Mouse (Mus musculus): ENCODE results near the gene Pex5. TPM values are rescaled to one million over a fixed set of nuclear protein-coding genes. Genes with fewer than 3 reads are reported as not detected.
A peak's percentile ranks its signal among the peaks of the same experiment; 100 is the strongest.

Pex5 gene
- 92.2 and 92.5 TPM in 2 replicates for polyA plus RNA-seq (2015; fragmentation: Nextera tagmentation; extraction: Ambion mirVana)

- Histone ChIP-seq H3K4me1 (replicated peaks; ENCODE audit: control insufficient read depth, insufficient read depth, low read length) (peaks cover 13% of the 10 kb centered on the region), H3K9ac (replicated peaks; ENCODE audit: low read depth, low read length) (peak within 1 kb of the TSS; percentile 78), H3K4me2 (ENCODE audit: low read length) (peak within 1 kb of the TSS; percentile 75), H3K27ac (ENCODE audit: low read length) (peak within 1 kb of the TSS; percentile 65), H3K27me3 (replicated peaks; ENCODE audit: control insufficient read depth, insufficient read depth, low read length) (no peaks in the 10 kb centered on the region), H3K9me3 (ENCODE audit: control insufficient read depth, low read length) (no peaks in the 10 kb centered on the region), H3K4me3 (replicated peaks; ENCODE audit: low read length) (peak within 1 kb of the TSS; percentile 69), H3K36me3 (ENCODE audit: control insufficient read depth, insufficient read depth) (peaks cover 5% of the 10 kb centered on the region; the same call in 1 of the 2 replicates)
- 0% methylated on average over 22 of the region's 36 CpGs for WGBS
- peak; percentile 98 for ATAC-seq
Measured at GRCm38 (mm10) chr6:124414927-124415325, at the start of gene Pex5. TSS of gene Pex5 (minus strand) at chr6:124415067.

GRCm38 (mm10) chr6:124463881-124464291 lies 49.0 kb upstream of the Pex5 start:
- Histone ChIP-seq H3K9me3 (ENCODE audit: control insufficient read depth, low read length) (no peaks in the 10 kb centered on the region), H3K9ac (replicated peaks; ENCODE audit: low read depth, low read length) (peak overlapping the region; percentile 79), H3K4me2 (ENCODE audit: low read length) (peak overlapping the region; percentile 86), H3K27me3 (replicated peaks; ENCODE audit: control insufficient read depth, insufficient read depth, low read length) (no peaks in the 10 kb centered on the region), H3K27ac (ENCODE audit: low read length) (peak overlapping the region; percentile 72; the same call in 1 of the 2 replicates), H3K4me3 (replicated peaks; ENCODE audit: low read length) (peak overlapping the region; percentile 62), H3K4me1 (replicated peaks; ENCODE audit: control insufficient read depth, insufficient read depth, low read length) (peaks cover 11% of the 10 kb centered on the region), H3K36me3 (ENCODE audit: control insufficient read depth, insufficient read depth) (no peaks in the 10 kb centered on the region)
- peak; percentile 18 for ATAC-seq
- 20% methylated on average over 8 of the region's 8 CpGs for WGBS

GRCm38 (mm10) chr6:124459388-124459787 lies 44.5 kb upstream of the Pex5 start:
- WGBS: 92% methylated on average over 4 of the region's 4 CpGs
- H3K9me3 ChIP-seq (ENCODE audit: control insufficient read depth, low read length): no peaks in the 10 kb centered on the region
- no peak overlapping the region for H3K27ac ChIP-seq (ENCODE audit: low read length)
- no peak overlapping the region for H3K9ac ChIP-seq (replicated peaks; ENCODE audit: low read depth, low read length)
- no peaks in the 10 kb centered on the region; the same call in 1 of the 2 replicates for H3K36me3 ChIP-seq (ENCODE audit: control insufficient read depth, insufficient read depth)
- H3K4me1 ChIP-seq (replicated peaks; ENCODE audit: control insufficient read depth, insufficient read depth, low read length): peaks cover 6% of the 10 kb centered on the region; the same call in 1 of the 2 replicates
- no peak overlapping the region for H3K4me2 ChIP-seq (ENCODE audit: low read length)
- no peak overlapping the region for H3K4me3 ChIP-seq (replicated peaks; ENCODE audit: low read length)
- no peak for ATAC-seq
- no peaks in the 10 kb centered on the region for H3K27me3 ChIP-seq (replicated peaks; ENCODE audit: control insufficient read depth, insufficient read depth, low read length)

GRCm38 (mm10) chr6:124458505-124458904 lies 43.6 kb upstream of the Pex5 start:
- Histone ChIP-seq H3K27ac (ENCODE audit: low read length) (no peak overlapping the region), H3K9me3 (ENCODE audit: control insufficient read depth, low read length) (no peaks in the 10 kb centered on the region), H3K4me1 (replicated peaks; ENCODE audit: control insufficient read depth, insufficient read depth, low read length) (peaks cover 6% of the 10 kb centered on the region; the same call in 1 of the 2 replicates), H3K36me3 (ENCODE audit: control insufficient read depth, insufficient read depth) (no peaks in the 10 kb centered on the region; the same call in 1 of the 2 replicates), H3K9ac (replicated peaks; ENCODE audit: low read depth, low read length) (no peak overlapping the region), H3K27me3 (replicated peaks; ENCODE audit: control insufficient read depth, insufficient read depth, low read length) (no peaks in the 10 kb centered on the region), H3K4me3 (replicated peaks; ENCODE audit: low read length) (no peak overlapping the region), H3K4me2 (ENCODE audit: low read length) (no peak overlapping the region)
- WGBS: 89% methylated on average over 11 of the region's 11 CpGs
- no peak for ATAC-seq

GRCm38 (mm10) chr6:124457827-124458226 lies 43.0 kb upstream of the Pex5 start:
- Histone ChIP-seq H3K36me3 (ENCODE audit: control insufficient read depth, insufficient read depth) (no peaks in the 10 kb centered on the region; the same call in 1 of the 2 replicates), H3K4me1 (replicated peaks; ENCODE audit: control insufficient read depth, insufficient read depth, low read length) (peaks cover 3% of the 10 kb centered on the region; the same call in 1 of the 2 replicates), H3K4me3 (replicated peaks; ENCODE audit: low read length) (no peak overlapping the region), H3K27ac (ENCODE audit: low read length) (no peak overlapping the region), H3K9me3 (ENCODE audit: control insufficient read depth, low read length) (no peaks in the 10 kb centered on the region), H3K27me3 (replicated peaks; ENCODE audit: control insufficient read depth, insufficient read depth, low read length) (no peaks in the 10 kb centered on the region), H3K4me2 (ENCODE audit: low read length) (no peak overlapping the region), H3K9ac (replicated peaks; ENCODE audit: low read depth, low read length) (no peak overlapping the region)
- 88% methylated on average over 5 of the region's 5 CpGs for WGBS
- no peak for ATAC-seq

- H3K36me3 ChIP-seq (ENCODE audit: control insufficient read depth, insufficient read depth): no peaks in the 10 kb centered on the region; the same call in 1 of the 2 replicates
- H3K27ac ChIP-seq (ENCODE audit: low read length): no peak overlapping the region
- H3K4me2 ChIP-seq (ENCODE audit: low read length): no peak overlapping the region
- H3K27me3 ChIP-seq (replicated peaks; ENCODE audit: control insufficient read depth, insufficient read depth, low read length): no peaks in the 10 kb centered on the region
- H3K9ac ChIP-seq (replicated peaks; ENCODE audit: low read depth, low read length): no peak overlapping the region
- no peaks in the 10 kb centered on the region for H3K4me1 ChIP-seq (replicated peaks; ENCODE audit: control insufficient read depth, insufficient read depth, low read length)
- ATAC-seq: no peak
- 94% methylated on average over 5 of the region's 5 CpGs for WGBS
- H3K9me3 ChIP-seq (ENCODE audit: control insufficient read depth, low read length): no peaks in the 10 kb centered on the region
- H3K4me3 ChIP-seq (replicated peaks; ENCODE audit: low read length): no peak overlapping the region
Measured at GRCm38 (mm10) chr6:124456243-124456642, 41.4 kb upstream of the Pex5 start.

GRCm38 (mm10) chr6:124453756-124454155 lies 38.9 kb upstream of the Pex5 start:
- ATAC-seq: no peak
- no peak overlapping the region for H3K4me3 ChIP-seq (replicated peaks; ENCODE audit: low read length)
- H3K27me3 ChIP-seq (replicated peaks; ENCODE audit: control insufficient read depth, insufficient read depth, low read length): no peaks in the 10 kb centered on the region
- WGBS: 59% methylated on average over 4 of the region's 4 CpGs
- H3K27ac ChIP-seq (ENCODE audit: low read length): no peak overlapping the region
- H3K36me3 ChIP-seq (ENCODE audit: control insufficient read depth, insufficient read depth): no peaks in the 10 kb centered on the region; the same call in 1 of the 2 replicates
- H3K9me3 ChIP-seq (ENCODE audit: control insufficient read depth, low read length): no peaks in the 10 kb centered on the region
- H3K4me2 ChIP-seq (ENCODE audit: low read length): no peak overlapping the region
- H3K4me1 ChIP-seq (replicated peaks; ENCODE audit: control insufficient read depth, insufficient read depth, low read length): no peaks in the 10 kb centered on the region
- no peak overlapping the region for H3K9ac ChIP-seq (replicated peaks; ENCODE audit: low read depth, low read length)

- Histone ChIP-seq H3K9ac (replicated peaks; ENCODE audit: low read depth, low read length) (no peak overlapping the region), H3K9me3 (ENCODE audit: control insufficient read depth, low read length) (no peaks in the 10 kb centered on the region), H3K4me3 (replicated peaks; ENCODE audit: low read length) (no peak overlapping the region), H3K4me1 (replicated peaks; ENCODE audit: control insufficient read depth, insufficient read depth, low read length) (no peaks in the 10 kb centered on the region), H3K27me3 (replicated peaks; ENCODE audit: control insufficient read depth, insufficient read depth, low read length) (no peaks in the 10 kb centered on the region), H3K36me3 (ENCODE audit: control insufficient read depth, insufficient read depth) (no peaks in the 10 kb centered on the region), H3K27ac (ENCODE audit: low read length) (no peak overlapping the region), H3K4me2 (ENCODE audit: low read length) (no peak overlapping the region)
- 0 out of 2 replicates have a peak, but pooled peaks have one; percentile 16 for ATAC-seq
- whole genome bisulfite sequencing: 73% methylated on average over 3 of the region's 3 CpGs
Measured at GRCm38 (mm10) chr6:124451995-124452394, 37.1 kb upstream of the Pex5 start.

- no peak for ATAC-seq
- WGBS: 88% methylated on average over 18 of the region's 18 CpGs
Measured at GRCm38 (mm10) chr6:124449668-124450383, 35.0 kb upstream of the Pex5 start.

More at GRCm38 (mm10) chr6:124449668-124450383, 35.0 kb upstream of the Pex5 start:
- no peak overlapping the region for H3K9ac ChIP-seq (replicated peaks; ENCODE audit: low read depth, low read length)
- H3K27me3 ChIP-seq (replicated peaks; ENCODE audit: control insufficient read depth, insufficient read depth, low read length): no peaks in the 10 kb centered on the region
- no peak overlapping the region for H3K4me2 ChIP-seq (ENCODE audit: low read length)
- H3K4me1 ChIP-seq (replicated peaks; ENCODE audit: control insufficient read depth, insufficient read depth, low read length): no peaks in the 10 kb centered on the region
- H3K36me3 ChIP-seq (ENCODE audit: control insufficient read depth, insufficient read depth): no peaks in the 10 kb centered on the region
- H3K4me3 ChIP-seq (replicated peaks; ENCODE audit: low read length): no peak overlapping the region
- H3K27ac ChIP-seq (ENCODE audit: low read length): no peak overlapping the region
- no peaks in the 10 kb centered on the region for H3K9me3 ChIP-seq (ENCODE audit: control insufficient read depth, low read length)

Measured in forebrain, embryonic 16.5 days (tissue).